Mouse (Mus musculus) subcutaneous adipose tissue, adult 2 months (tissue): Measurements from ENCODE around the gene Cox18. TPM values are rescaled to one million over a fixed set of nuclear protein-coding genes. Genes with fewer than 3 reads are reported as not detected.

ENCODE experiments used
- polyA plus RNA-seq: library from polyadenylated mRNA; depleted of rRNA; stranded (reverse); fragments of >200 nt; gene quantifications from 2 replicates; pipeline ENCODE4 v1.2.3, GENCODE M21; 2012; ENCODE audit warnings: low replicate concordance; rRNA removed

The Cox18 gene
- 32.6 and 36.1 TPM in 2 replicates for polyA plus RNA-seq

DNA sequence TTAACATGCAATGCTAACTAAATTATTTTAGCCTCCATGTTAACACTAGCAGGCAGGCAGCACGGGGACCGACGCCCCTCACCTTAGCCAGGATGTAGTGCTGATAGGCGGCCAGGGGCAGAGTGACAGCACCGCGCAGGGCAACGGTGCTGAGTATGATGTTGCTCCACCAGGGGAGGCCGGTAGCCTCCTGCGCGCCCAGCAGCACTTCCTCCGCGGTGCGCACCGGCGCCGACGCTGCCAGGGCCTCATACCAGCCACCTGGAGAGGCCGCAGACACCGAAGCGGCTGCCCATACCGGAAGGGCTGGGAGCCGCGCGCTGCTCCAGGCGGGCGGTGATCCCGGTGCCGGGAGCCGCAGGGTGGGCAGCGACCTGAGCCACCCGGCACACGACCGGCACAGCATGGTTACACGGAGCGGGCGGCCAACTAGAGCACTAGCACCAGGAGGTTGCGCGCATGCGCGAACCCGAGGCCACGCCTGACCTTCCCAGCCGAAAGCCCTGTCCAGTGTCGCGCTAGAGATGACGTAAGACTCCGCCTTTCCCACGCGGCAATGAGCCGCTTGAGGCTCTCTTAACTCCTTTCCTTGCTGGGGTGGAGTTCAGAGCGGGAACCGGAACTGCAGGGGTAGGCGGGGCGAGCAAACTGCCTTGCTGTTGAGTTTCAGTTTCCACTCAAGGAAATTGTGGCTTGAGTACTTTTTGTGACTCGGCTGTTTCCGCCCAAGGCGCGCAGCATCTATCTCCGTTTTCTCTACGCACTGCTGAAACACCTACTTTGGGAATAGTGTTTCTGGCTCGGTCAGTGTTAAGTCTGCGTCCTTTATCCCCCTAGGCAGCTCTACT is at the start of gene Cox18:
Gene Cox18, minus strand, starts transcription at position 468 of the 848 bp plus-strand sequence.

Other genes with a start within 250 kb of the Cox18 start
- gene Ankrd17, start 142.6 kb upstream of the Cox18 start, polyA plus RNA-seq: 32.5 and 46.9 TPM in 2 replicates
- gene Gm9958, start 143.2 kb upstream of the Cox18 start, polyA plus RNA-seq: 1.4 and 1.9 TPM in 2 replicates
- 17.0 and 32.8 TPM in 2 replicates for gene Alb, start 236.9 kb upstream of the Cox18 start, polyA plus RNA-seq